Mouse (Mus musculus): ENCODE measurements around the gene Gpbar1. TPM values are rescaled to one million over a fixed set of nuclear protein-coding genes. Genes with fewer than 3 reads are reported as not detected.

Gene Gpbar1
- polyA plus RNA-seq, 2 experiments = 0.34 TPM; not detected in 1

- TF ChIP-seq POLR2A (IDR thresholded peaks at IDR 0.05; ENCODE audit: borderline replicate concordance, extremely low read depth, insufficient read depth, insufficient read length) = no peak
- Histone ChIP-seq H3K36me3 (ENCODE audit: control insufficient read depth, insufficient read depth, low read length) (peaks cover 4% of the 10 kb centered on the region; the same call in 1 of the 2 replicates), H3K27ac (replicated peaks; ENCODE audit: low read depth, low read length) (no peak overlapping the region), H3K27me3 (ENCODE audit: control insufficient read depth, insufficient read depth, low read length) (no peaks in the 10 kb centered on the region), H3K4me1 (ENCODE audit: control insufficient read depth, insufficient read depth, low read length) (peaks cover 20% of the 10 kb centered on the region), H3K9ac (ENCODE audit: low read depth, low read length, severe bottlenecking) (no peak overlapping the region), H3K9me3 (ENCODE audit: control insufficient read depth, low read length) (no peaks in the 10 kb centered on the region), H3K4me3 (replicated peaks; ENCODE audit: low read length) (no peak overlapping the region), H3K4me2 (replicated peaks; ENCODE audit: low read depth, low read length, severe bottlenecking) (no peak overlapping the region)
- 89% methylated on average over 4 of the region's 4 CpGs for WGBS
- DNase-seq (ENCODE audit: low spot score) (no peak), ATAC-seq (ENCODE audit: low FRiP score, low read depth) (no peak)
These were observed 37.5 kb upstream of the Gpbar1 start for GRCm38 (mm10) chr1:74240832-74241231.

- no peak overlapping the region for H3K4me2 ChIP-seq (replicated peaks; ENCODE audit: low read depth, low read length, severe bottlenecking)
- no peak overlapping the region for H3K9ac ChIP-seq (ENCODE audit: low read depth, low read length, severe bottlenecking)
- no peak overlapping the region for H3K27ac ChIP-seq (replicated peaks; ENCODE audit: low read depth, low read length)
- ATAC-seq (ENCODE audit: low FRiP score, low read depth) = no peak
- no peaks in the 10 kb centered on the region for H3K4me1 ChIP-seq (ENCODE audit: control insufficient read depth, insufficient read depth, low read length)
- no peak for DNase-seq (ENCODE audit: low spot score)
- no peak for TF ChIP-seq POLR2A (IDR thresholded peaks at IDR 0.05; ENCODE audit: borderline replicate concordance, extremely low read depth, insufficient read depth, insufficient read length)
- H3K9me3 ChIP-seq (ENCODE audit: control insufficient read depth, low read length) = no peaks in the 10 kb centered on the region
- no peaks in the 10 kb centered on the region for H3K27me3 ChIP-seq (ENCODE audit: control insufficient read depth, insufficient read depth, low read length)
- H3K4me3 ChIP-seq (replicated peaks; ENCODE audit: low read length) = no peak overlapping the region
- WGBS = 76% methylated on average over 2 of the region's 2 CpGs
- peaks cover 38% of the 10 kb centered on the region for H3K36me3 ChIP-seq (ENCODE audit: control insufficient read depth, insufficient read depth, low read length)
These were observed 32.8 kb upstream of the Gpbar1 start for GRCm38 (mm10) chr1:74245525-74245924.

GRCm38 (mm10) chr1:74248799-74249198 is 29.6 kb upstream of the Gpbar1 start:
- Histone ChIP-seq H3K9ac (ENCODE audit: low read depth, low read length, severe bottlenecking) (no peak overlapping the region), H3K4me3 (replicated peaks; ENCODE audit: low read length) (no peak overlapping the region), H3K9me3 (ENCODE audit: control insufficient read depth, low read length) (no peaks in the 10 kb centered on the region), H3K27ac (replicated peaks; ENCODE audit: low read depth, low read length) (peak overlapping the region; percentile 45), H3K4me1 (ENCODE audit: control insufficient read depth, insufficient read depth, low read length) (no peaks in the 10 kb centered on the region), H3K4me2 (replicated peaks; ENCODE audit: low read depth, low read length, severe bottlenecking) (no peak overlapping the region), H3K27me3 (ENCODE audit: control insufficient read depth, insufficient read depth, low read length) (no peaks in the 10 kb centered on the region), H3K36me3 (ENCODE audit: control insufficient read depth, insufficient read depth, low read length) (peaks cover 66% of the 10 kb centered on the region)
- WGBS = 28% methylated on average over 1 of the region's 1 CpGs
- no peak for TF ChIP-seq POLR2A (IDR thresholded peaks at IDR 0.05; ENCODE audit: borderline replicate concordance, extremely low read depth, insufficient read depth, insufficient read length)
- ATAC-seq (ENCODE audit: low FRiP score, low read depth) = no peak
- DNase-seq (ENCODE audit: low spot score) = peak; percentile 41

DNA sequence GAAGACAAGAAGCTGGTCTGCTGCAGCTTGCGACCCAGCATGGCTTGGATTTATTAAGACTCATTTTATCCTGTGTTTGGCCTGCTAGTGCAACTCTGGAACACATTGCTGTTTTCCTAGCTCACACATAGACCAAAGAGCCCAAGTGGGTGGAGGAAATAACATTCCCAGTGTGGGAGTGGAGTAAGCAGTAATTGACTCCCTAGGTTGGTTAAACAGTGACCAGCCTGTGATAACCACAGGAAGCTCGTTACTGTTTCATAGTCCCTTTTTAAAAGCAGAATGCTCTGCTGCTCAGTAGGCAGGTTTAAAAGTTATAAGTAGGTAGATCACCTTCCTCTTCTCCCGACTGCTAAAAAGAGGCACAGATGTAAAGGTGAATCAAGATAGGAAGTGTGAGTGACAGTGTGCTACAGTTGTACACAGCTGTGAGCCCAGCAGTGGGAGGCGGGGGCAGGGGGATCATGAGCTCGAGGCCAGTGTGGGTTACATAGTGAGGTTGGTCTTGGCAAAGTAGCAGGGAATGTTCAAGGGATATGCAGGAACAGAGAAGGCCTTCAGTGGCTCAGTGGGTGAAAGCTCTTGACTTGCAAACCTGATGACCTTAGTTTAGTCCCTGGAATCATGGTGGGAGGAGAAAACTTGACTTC is 28.9 kb upstream of the Gpbar1 start:
- Histone ChIP-seq H3K4me2 (replicated peaks; ENCODE audit: low read depth, low read length, severe bottlenecking) (no peak overlapping the region), H3K4me3 (replicated peaks; ENCODE audit: low read length) (no peak overlapping the region), H3K27ac (replicated peaks; ENCODE audit: low read depth, low read length) (peak overlapping the region; percentile 45), H3K36me3 (ENCODE audit: control insufficient read depth, insufficient read depth, low read length) (peaks cover 71% of the 10 kb centered on the region), H3K9ac (ENCODE audit: low read depth, low read length, severe bottlenecking) (no peak overlapping the region), H3K27me3 (ENCODE audit: control insufficient read depth, insufficient read depth, low read length) (no peaks in the 10 kb centered on the region), H3K9me3 (ENCODE audit: control insufficient read depth, low read length) (no peaks in the 10 kb centered on the region), H3K4me1 (ENCODE audit: control insufficient read depth, insufficient read depth, low read length) (no peaks in the 10 kb centered on the region)
- no peak for ATAC-seq (ENCODE audit: low FRiP score, low read depth)
- 48% methylated on average over 5 of the region's 5 CpGs for WGBS
- no peak for DNase-seq (ENCODE audit: low spot score)
- TF ChIP-seq POLR2A (IDR thresholded peaks at IDR 0.05; ENCODE audit: borderline replicate concordance, extremely low read depth, insufficient read depth, insufficient read length) = no peak

DNA sequence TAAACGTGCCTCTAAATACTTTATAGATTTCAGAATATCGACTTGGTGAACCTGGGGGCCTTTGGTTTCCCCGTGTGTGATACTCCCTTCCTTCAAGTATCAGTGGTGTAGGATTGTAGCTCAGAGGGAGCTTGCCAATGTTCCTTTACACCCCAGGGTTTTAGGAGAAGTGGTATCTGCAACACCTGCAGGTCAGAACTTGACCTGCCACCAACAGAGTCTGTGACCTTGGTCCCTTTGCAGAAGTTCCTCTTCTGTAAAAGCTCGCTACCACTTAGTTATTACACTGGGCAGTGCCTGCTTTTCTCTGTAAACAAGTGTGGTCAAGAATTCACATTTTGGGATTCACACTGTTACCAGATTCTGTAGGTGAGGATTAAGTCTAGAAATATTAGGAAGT is 28.3 kb upstream of the Gpbar1 start:
- H3K4me2 ChIP-seq (replicated peaks; ENCODE audit: low read depth, low read length, severe bottlenecking) = no peak overlapping the region
- H3K9ac ChIP-seq (ENCODE audit: low read depth, low read length, severe bottlenecking) = no peak overlapping the region
- no peak for ATAC-seq (ENCODE audit: low FRiP score, low read depth)
- 77% methylated on average over 4 of the region's 4 CpGs for WGBS
- H3K4me3 ChIP-seq (replicated peaks; ENCODE audit: low read length) = no peak overlapping the region
- no peak for TF ChIP-seq POLR2A (IDR thresholded peaks at IDR 0.05; ENCODE audit: borderline replicate concordance, extremely low read depth, insufficient read depth, insufficient read length)
- no peaks in the 10 kb centered on the region for H3K4me1 ChIP-seq (ENCODE audit: control insufficient read depth, insufficient read depth, low read length)
- DNase-seq (ENCODE audit: low spot score) = no peak
- no peaks in the 10 kb centered on the region for H3K9me3 ChIP-seq (ENCODE audit: control insufficient read depth, low read length)
- H3K36me3 ChIP-seq (ENCODE audit: control insufficient read depth, insufficient read depth, low read length) = peaks cover 76% of the 10 kb centered on the region
- no peak overlapping the region for H3K27ac ChIP-seq (replicated peaks; ENCODE audit: low read depth, low read length)
- H3K27me3 ChIP-seq (ENCODE audit: control insufficient read depth, insufficient read depth, low read length) = no peaks in the 10 kb centered on the region
